Mouse (Mus musculus) myocyte (in vitro differentiated cells): ENCODE measurements around the gene Pank2. TPM values are rescaled to one million over a fixed set of nuclear protein-coding genes. Genes with fewer than 3 reads are reported as not detected.
"Not testable (repeated sequence)": the region's sequence is repeated elsewhere in the genome, so short reads cannot be mapped to it uniquely, and the experiment has no call there.

ENCODE experiments used
- H3K27me3 ChIP-seq: one replicate; pipeline ENCODE4 v1.6.1; 2011; ENCODE audit not compliant: control insufficient read depth, insufficient read depth, insufficient read length
- H3K36me3 ChIP-seq: one replicate; pipeline ENCODE4 v1.6.1; 2011; ENCODE audit not compliant: control insufficient read depth, insufficient read depth
- H3K4me2 ChIP-seq: one replicate; pipeline ENCODE4 v1.6.1; 2011; ENCODE audit warnings: low read depth, control low read depth
- H3K4me3 ChIP-seq: one replicate; pipeline ENCODE4 v1.5.1; 2011; ENCODE audit warnings: mild to moderate bottlenecking, control low read depth, moderate library complexity
- H3K79me2 ChIP-seq: one replicate; pipeline ENCODE4 v1.6.1; 2011; ENCODE audit not compliant: control insufficient read depth, insufficient read depth
- H3ac ChIP-seq: one replicate; pipeline ENCODE4 v1.6.1; 2011; ENCODE audit not compliant: control insufficient read depth, insufficient read length
- CEBPB ChIP-seq: IDR thresholded peaks from 2 replicates; pipeline ENCODE4 v1.6.1; 2011; ENCODE audit warnings: mild to moderate bottlenecking, moderate library complexity; ENCODE audit not compliant: poor library complexity, insufficient read depth, severe bottlenecking
- E2F4 ChIP-seq: IDR thresholded peaks from one replicate; pipeline ENCODE4 v1.6.1; 2011; ENCODE audit warnings: mild to moderate bottlenecking, control low read depth, moderate library complexity; ENCODE audit not compliant: insufficient read depth
- MAX ChIP-seq: IDR thresholded peaks from one replicate; pipeline ENCODE4 v1.6.1; 2011; ENCODE audit warnings: low read depth, mild to moderate bottlenecking, control low read depth
- MYOD1 ChIP-seq, 3 experiments: IDR thresholded peaks; one replicate each; pipeline ENCODE4 v1.6.1; 2011; ENCODE audit warnings: control low read depth in 2 of 3, low read depth in 2 of 3, mild to moderate bottlenecking in 2 of 3, moderate library complexity in 1 of 3; ENCODE audit not compliant: insufficient read length in 2 of 3, control insufficient read depth in 1 of 3
- MYOG ChIP-seq, 3 experiments: IDR thresholded peaks; one replicate each; pipeline ENCODE4 v1.6.1; 2011; ENCODE audit warnings: control low read depth in 2 of 3, low read depth in 2 of 3, mild to moderate bottlenecking in 2 of 3; ENCODE audit not compliant: insufficient read length in 2 of 3, control insufficient read depth in 1 of 3, insufficient read depth in 1 of 3
- POLR2A ChIP-seq: IDR thresholded peaks from one replicate; pipeline ENCODE4 v1.6.1; 2011; ENCODE audit warnings: low read depth, mild to moderate bottlenecking, control low read depth, moderate library complexity; ENCODE audit not compliant: insufficient read length
- POLR2AphosphoS2 ChIP-seq: IDR thresholded peaks from one replicate; pipeline ENCODE4 v1.6.1; 2011; ENCODE audit warnings: low read depth, control low read depth; ENCODE audit not compliant: insufficient read length
- REST ChIP-seq: IDR thresholded peaks from one replicate; pipeline ENCODE4 v1.6.1; 2011; ENCODE audit warnings: mild to moderate bottlenecking, control low read depth, moderate library complexity; ENCODE audit not compliant: insufficient read depth, insufficient read length
- SRF ChIP-seq: IDR thresholded peaks from one replicate; pipeline ENCODE4 v1.6.1; 2011; ENCODE audit warnings: low read depth; ENCODE audit not compliant: control insufficient read depth, insufficient read length
- TCF12 ChIP-seq: IDR thresholded peaks from one replicate; pipeline ENCODE4 v1.6.1; 2011; ENCODE audit warnings: mild to moderate bottlenecking, control low read depth; ENCODE audit not compliant: poor library complexity, insufficient read depth, severe bottlenecking
- TCF3 ChIP-seq: IDR thresholded peaks from one replicate; pipeline ENCODE4 v1.6.1; 2011; ENCODE audit warnings: low read depth, control low read depth; ENCODE audit not compliant: insufficient read length
- USF1 ChIP-seq: IDR thresholded peaks from one replicate; pipeline ENCODE4 v1.6.1; 2011; ENCODE audit warnings: low read depth, mild to moderate bottlenecking, control low read depth, moderate library complexity
- polyA plus RNA-seq: library from polyadenylated mRNA; unstranded; fragments of >200 nt; fragmentation: generic; extraction: Trizol; gene quantifications from one replicate; pipeline ENCODE4 v1.2.1, GENCODE M21; 2012; ENCODE audit warnings: missing spikeins

Gene Pank2
- polyA plus RNA-seq, 1 experiment = 26.2 TPM

DNA sequence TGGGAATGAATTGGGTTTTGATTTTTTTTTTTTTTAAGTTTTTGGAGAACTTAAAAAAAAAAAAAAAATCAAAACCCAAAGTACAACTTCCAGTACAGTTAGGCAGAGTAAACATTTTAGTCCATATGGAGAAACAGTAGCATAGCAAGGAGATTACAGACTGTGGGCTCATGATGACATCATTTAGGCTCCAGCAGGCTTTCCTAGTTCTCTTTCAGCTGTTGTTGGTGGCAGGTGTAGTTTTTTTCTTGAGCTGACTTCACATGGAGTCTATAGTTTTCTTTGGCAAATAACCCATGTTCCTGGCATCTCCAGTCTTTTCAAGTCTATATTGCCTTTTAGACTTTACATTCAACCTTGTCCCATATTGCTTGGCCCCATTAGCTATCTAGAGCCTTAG lies 28.4 kb downstream of the Pank2 start:
- no peak overlapping the region for H3K4me3 ChIP-seq

DNA sequence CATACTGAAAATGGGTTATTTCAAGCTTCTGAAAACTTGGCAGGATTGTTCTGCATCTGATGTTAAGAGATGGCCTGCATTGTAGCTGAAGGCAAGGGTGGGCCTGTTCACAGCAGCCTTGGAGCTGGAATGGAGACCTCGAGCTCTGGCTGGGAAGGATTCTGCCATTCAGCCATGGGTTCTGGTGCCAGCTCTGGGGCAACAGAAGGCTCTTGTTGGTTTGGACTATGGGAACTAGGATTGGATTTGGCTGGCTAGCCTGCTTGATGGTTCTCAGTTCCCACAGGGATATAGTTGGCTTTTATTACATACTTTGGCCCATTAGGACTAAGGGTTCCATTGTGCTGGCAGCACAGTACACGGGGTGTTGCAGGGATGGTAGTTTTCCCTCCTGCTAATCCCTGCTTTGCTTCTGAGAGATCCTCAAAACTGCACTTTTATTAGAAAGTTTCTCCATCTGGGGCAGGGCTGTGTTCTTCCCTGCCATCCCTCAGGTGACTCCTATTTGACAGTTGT lies 34.5 kb downstream of the Pank2 start:
- TF ChIP-seq E2F4 = no peak
- TF ChIP-seq USF1 = no peak
- no peak for TF ChIP-seq POLR2AphosphoS2
- no peak for TF ChIP-seq SRF
- TF ChIP-seq CEBPB = no peak
- no peak for TF ChIP-seq TCF3
- no peak for TF ChIP-seq MYOG (IDR thresholded peaks at IDR 0.05; ENCODE audit: control insufficient read depth in 1 of 3, insufficient read depth in 1 of 3, insufficient read length in 2 of 3, low read depth in 2 of 3)
- TF ChIP-seq REST = no peak
- no peak for TF ChIP-seq TCF12
- TF ChIP-seq MAX = no peak
- TF ChIP-seq POLR2A = no peak
- Histone ChIP-seq H3K27me3 (no peaks in the 10 kb centered on the region), H3K4me2 (no peak overlapping the region), H3K4me3 (no peak overlapping the region), H3K79me2 (no peaks in the 10 kb centered on the region), H3ac (no peak overlapping the region), H3K36me3 (peaks cover 41% of the 10 kb centered on the region)

More for the DNA sequence above, 28.4 kb downstream of the Pank2 start:
- Histone ChIP-seq H3K27me3 (no peaks in the 10 kb centered on the region), H3K36me3 (peaks cover 41% of the 10 kb centered on the region), H3ac (no peak overlapping the region), H3K79me2 (peaks cover 5% of the 10 kb centered on the region), H3K4me2 (no peak overlapping the region)
- TF ChIP-seq CEBPB (peak; percentile 50; the same call in 1 of the 2 replicates), MYOD1 (IDR thresholded peaks at IDR 0.05; ENCODE audit: control insufficient read depth in 1 of 3, insufficient read length in 2 of 3, low read depth in 2 of 3) (peak in 2 of 3 experiments; percentile 64), MYOG (IDR thresholded peaks at IDR 0.05; ENCODE audit: control insufficient read depth in 1 of 3, insufficient read depth in 1 of 3, insufficient read length in 2 of 3, low read depth in 2 of 3) (peak in 2 of 3 experiments; percentile 19 to 64), MAX (no peak)

- not testable (repeated sequence) for H3K4me3 ChIP-seq, H3K27me3 ChIP-seq, H3K4me2 ChIP-seq, H3ac ChIP-seq, H3K79me2 ChIP-seq
- H3K36me3 ChIP-seq = peaks cover 46% of the 10 kb centered on the region
Observed at GRCm38 (mm10) chr2:131298674-131299073, 36.4 kb downstream of the Pank2 start.

DNA sequence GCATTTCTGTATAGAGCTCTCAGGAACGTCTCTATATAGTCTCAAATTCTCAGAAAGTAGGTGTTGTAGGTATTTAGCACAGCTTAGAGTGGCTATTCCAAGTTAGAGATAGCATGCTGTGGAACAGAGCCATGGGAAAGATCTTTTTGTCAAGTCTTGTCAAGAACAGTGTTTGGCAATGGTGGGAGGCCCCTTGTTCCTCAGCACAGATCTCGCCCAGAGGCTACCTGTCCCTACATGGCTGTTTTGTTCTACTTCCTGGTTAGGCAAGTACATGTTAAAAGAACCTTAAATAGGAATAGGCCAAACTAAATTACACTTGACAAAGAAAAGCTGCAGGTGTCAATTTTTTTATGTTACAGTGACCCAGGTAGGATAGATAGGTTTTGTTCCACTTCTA lies 38.2 kb downstream of the Pank2 start:
- peaks cover 39% of the 10 kb centered on the region for H3K36me3 ChIP-seq
- TF ChIP-seq TCF12 (no peak), SRF (no peak), POLR2AphosphoS2 (no peak), REST (no peak), MYOG (IDR thresholded peaks at IDR 0.05; ENCODE audit: control insufficient read depth in 1 of 3, insufficient read depth in 1 of 3, insufficient read length in 2 of 3, low read depth in 2 of 3) (no peak), MAX (no peak), POLR2A (no peak), MYOD1 (IDR thresholded peaks at IDR 0.05; ENCODE audit: control insufficient read depth in 1 of 3, insufficient read length in 2 of 3, low read depth in 2 of 3) (no peak)
- H3K79me2 ChIP-seq = no peaks in the 10 kb centered on the region

GRCm38 (mm10) chr2:131301635-131302034 lies 39.3 kb downstream of the Pank2 start:
- H3K4me2 ChIP-seq = no peak overlapping the region
- no peak for TF ChIP-seq POLR2AphosphoS2
- no peaks in the 10 kb centered on the region for H3K79me2 ChIP-seq
- no peak overlapping the region for H3K4me3 ChIP-seq
- H3K36me3 ChIP-seq = peaks cover 34% of the 10 kb centered on the region
- H3K27me3 ChIP-seq = no peaks in the 10 kb centered on the region
- no peak overlapping the region for H3ac ChIP-seq

More for the DNA sequence above, 38.2 kb downstream of the Pank2 start:
- Histone ChIP-seq H3K4me3 (no peak overlapping the region), H3ac (no peak overlapping the region), H3K27me3 (no peaks in the 10 kb centered on the region), H3K4me2 (no peak overlapping the region)

GRCm38 (mm10) chr2:131304497-131304896 lies 42.2 kb downstream of the Pank2 start:
- H3K4me3 ChIP-seq = no peak overlapping the region
- peaks cover 13% of the 10 kb centered on the region for H3K36me3 ChIP-seq
- no peak overlapping the region for H3K4me2 ChIP-seq
- no peaks in the 10 kb centered on the region for H3K27me3 ChIP-seq
- no peak overlapping the region for H3ac ChIP-seq
- H3K79me2 ChIP-seq = no peaks in the 10 kb centered on the region
- TF ChIP-seq POLR2A (no peak), MYOD1 (IDR thresholded peaks at IDR 0.05; ENCODE audit: control insufficient read depth in 1 of 3, insufficient read length in 2 of 3, low read depth in 2 of 3) (no peak), POLR2AphosphoS2 (no peak), E2F4 (no peak), MAX (no peak), CEBPB (no peak), TCF12 (no peak), MYOG (IDR thresholded peaks at IDR 0.05; ENCODE audit: control insufficient read depth in 1 of 3, insufficient read depth in 1 of 3, insufficient read length in 2 of 3, low read depth in 2 of 3) (no peak), TCF3 (no peak), REST (no peak)

GRCm38 (mm10) chr2:131305226-131305625 lies 42.9 kb downstream of the Pank2 start:
- H3K4me3 ChIP-seq, H3K36me3 ChIP-seq, H3K27me3 ChIP-seq, H3K4me2 ChIP-seq, H3K79me2 ChIP-seq, H3ac ChIP-seq: not testable (repeated sequence)
